In the genomic region with DNA sequence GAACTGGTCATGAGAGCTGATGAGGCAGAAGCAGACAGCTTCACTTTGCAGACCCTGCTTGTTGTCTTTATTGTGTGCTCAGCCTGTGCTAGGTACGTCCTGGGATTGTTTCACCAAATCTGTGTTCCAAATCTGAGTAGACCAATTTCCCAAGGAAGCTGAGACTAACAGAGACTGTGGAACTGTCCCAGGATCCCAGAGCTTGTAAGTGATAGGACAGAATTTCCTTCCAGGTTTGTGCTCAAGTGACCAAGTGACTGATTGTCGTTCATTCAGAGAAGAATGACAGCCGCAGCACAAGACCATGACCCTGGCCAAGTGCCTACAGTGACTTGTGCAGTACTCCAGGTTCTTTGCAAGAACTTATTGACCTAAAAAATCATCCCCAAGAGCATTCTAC, we compare ENCODE assay signal across 19 mouse cellular contexts.
"Had no signal": no experiment of that assay in that cellular context is flagged by ENCODE, and none has a peak within 500 bp of the region (broad histone marks: within the 10 kb centered on the region; RNA-seq: fewer than 3 reads in every experiment).

No protein-coding gene starts in this region.

- H3K9me3 ChIP-seq: limb, embryonic 12.5 days; limb, embryonic 15.5 days; midbrain, embryonic 12.5 days; midbrain, embryonic 15.5 days; neural tube, embryonic 12.5 days; neural tube, embryonic 15.5 days had no signal

- H3K36me3 ChIP-seq: limb, embryonic 12.5 days; limb, embryonic 15.5 days; midbrain, embryonic 12.5 days; midbrain, embryonic 15.5 days; neural tube, embryonic 12.5 days; neural tube, embryonic 15.5 days had no signal

- DNase-seq: kidney, adult 9 months; liver, postnatal 0 days; lung, embryonic 14.5 days; right cerebral cortex, adult 18-20 months; right cerebral cortex, postnatal 14 days; right cerebral cortex, postnatal 4 days; thymus, adult 2 months; thymus, postnatal 14 days; thymus, postnatal 4 days had no signal

- H3K4me3 ChIP-seq: limb, embryonic 12.5 days; limb, embryonic 15.5 days; midbrain, embryonic 12.5 days; midbrain, embryonic 15.5 days; neural tube, embryonic 12.5 days; neural tube, embryonic 15.5 days had no signal

- H3K4me2 ChIP-seq: limb, embryonic 12.5 days; limb, embryonic 15.5 days; liver, embryonic 11.5 days; lung, embryonic 14.5 days; midbrain, embryonic 12.5 days; midbrain, embryonic 15.5 days; neural tube, embryonic 12.5 days; neural tube, embryonic 15.5 days had no signal

- H3K4me1 ChIP-seq: limb, embryonic 12.5 days; limb, embryonic 15.5 days; midbrain, embryonic 12.5 days; midbrain, embryonic 15.5 days; neural tube, embryonic 12.5 days; neural tube, embryonic 15.5 days had no signal

- H3K9ac ChIP-seq: limb, embryonic 12.5 days; limb, embryonic 15.5 days; liver, embryonic 14.5 days; liver, postnatal 0 days; lung, embryonic 14.5 days; midbrain, embryonic 12.5 days; midbrain, embryonic 15.5 days; neural tube, embryonic 12.5 days; neural tube, embryonic 15.5 days had no signal

- H3K27ac ChIP-seq: limb, embryonic 12.5 days; limb, embryonic 15.5 days; liver, embryonic 14.5 days; macrophage; midbrain, embryonic 12.5 days; midbrain, embryonic 15.5 days; neural tube, embryonic 12.5 days; neural tube, embryonic 15.5 days; stomach, postnatal 0 days had no signal

- ATAC-seq: liver, postnatal 0 days; midbrain, embryonic 15.5 days had no signal

- H3K27me3 ChIP-seq: limb, embryonic 12.5 days; limb, embryonic 15.5 days; midbrain, embryonic 12.5 days; midbrain, embryonic 15.5 days; neural tube, embryonic 12.5 days; neural tube, embryonic 15.5 days had no signal
